Mouse (Mus musculus) olfactory bulb, adult 2 months (tissue): ENCODE results near the gene Tmem211. TPM values are rescaled to one million over a fixed set of nuclear protein-coding genes. Genes with fewer than 3 reads are reported as not detected.

Experiments used
- H3K27ac ChIP-seq: fragments of 200-500 bp; 2 replicates; pipeline ENCODE4 v1.5.1; 2012; ENCODE audit warnings: low read depth, low read length; ENCODE audit not compliant: insufficient read depth
- H3K4me1 ChIP-seq: fragments of 200-500 bp; 2 replicates; pipeline ENCODE4 v1.6.1; 2012; ENCODE audit warnings: low read length; ENCODE audit not compliant: control insufficient read depth, insufficient read depth
- H3K4me3 ChIP-seq: fragments of 200-500 bp; 2 replicates; pipeline ENCODE4 v1.5.1; 2012; ENCODE audit warnings: mild to moderate bottlenecking, low read depth, low read length, moderate library complexity; ENCODE audit not compliant: insufficient read depth
- CTCF ChIP-seq: fragments of 200-500 bp; IDR thresholded peaks from 2 replicates; pipeline ENCODE4 v1.5.1; 2012; ENCODE audit warnings: low read depth, mild to moderate bottlenecking, low read length, moderate library complexity; ENCODE audit not compliant: insufficient read depth
- POLR2A ChIP-seq: fragments of 200-500 bp; IDR thresholded peaks from 2 replicates; pipeline ENCODE4 v1.6.1; 2012; ENCODE audit warnings: mild to moderate bottlenecking, low read depth, low read length, moderate library complexity; ENCODE audit not compliant: insufficient read depth
- WGBS: fragments of 180-500 bp; shearing (Covaris S2); methylation state at CpG from one replicate; pipeline ENCODE4 v1.1.7; 2018; 5-methylcytosine and 5-hydroxymethylcytosine counted together
- polyA plus RNA-seq: library from polyadenylated mRNA; stranded (reverse); fragments of >200 nt; gene quantifications from 2 replicates; pipeline ENCODE4 v1.2.4, GENCODE M21; 2012; ENCODE audit warnings: low replicate concordance; ENCODE audit not compliant: missing spikeins, insufficient read depth, insufficient read length

Gene Tmem211
- polyA plus RNA-seq, 1 experiment = not detected

- no peak overlapping the region for H3K27ac ChIP-seq
- 65% methylated on average over 6 of the region's 6 CpGs for WGBS
- peaks cover 21% of the 10 kb centered on the region for H3K4me1 ChIP-seq
- TF ChIP-seq POLR2A (no peak), CTCF (no peak)
- no peak overlapping the region for H3K4me3 ChIP-seq
Observed at GRCm38 (mm10) chr5:113195907-113196306, 30.8 kb upstream of the Tmem211 start.

GRCm38 (mm10) chr5:113196916-113197794 lies 29.6 kb upstream of the Tmem211 start:
- TF ChIP-seq POLR2A (no peak), CTCF (no peak)
- 60% methylated on average over 9 of the region's 9 CpGs for WGBS
- H3K4me1 ChIP-seq = peaks cover 12% of the 10 kb centered on the region
- H3K27ac ChIP-seq = no peak overlapping the region
- no peak overlapping the region for H3K4me3 ChIP-seq

GRCm38 (mm10) chr5:113199126-113199771 lies 27.5 kb upstream of the Tmem211 start:
- Histone ChIP-seq H3K27ac (no peak overlapping the region), H3K4me1 (peaks cover 12% of the 10 kb centered on the region), H3K4me3 (no peak overlapping the region)
- 55% methylated on average over 8 of the region's 8 CpGs for WGBS
- TF ChIP-seq CTCF (no peak), POLR2A (no peak)

- Histone ChIP-seq H3K27ac (no peak overlapping the region), H3K4me1 (peaks cover 14% of the 10 kb centered on the region), H3K4me3 (no peak overlapping the region)
- TF ChIP-seq CTCF (no peak), POLR2A (no peak)
- 89% methylated on average over 10 of the region's 10 CpGs for WGBS
Observed at GRCm38 (mm10) chr5:113199772-113200134, 27.0 kb upstream of the Tmem211 start.

GRCm38 (mm10) chr5:113204193-113204592 lies 22.5 kb upstream of the Tmem211 start:
- Histone ChIP-seq H3K27ac (no peak overlapping the region), H3K4me1 (peaks cover 17% of the 10 kb centered on the region), H3K4me3 (no peak overlapping the region)
- WGBS = 58% methylated on average over 9 of the region's 9 CpGs
- no peak for TF ChIP-seq POLR2A
- TF ChIP-seq CTCF = no peak

- 65% methylated on average over 9 of the region's 9 CpGs for WGBS
Observed at GRCm38 (mm10) chr5:113206670-113207352, 19.9 kb upstream of the Tmem211 start.

GRCm38 (mm10) chr5:113208048-113208447 lies 18.7 kb upstream of the Tmem211 start:
- TF ChIP-seq POLR2A (no peak), CTCF (no peak)
- 52% methylated on average over 4 of the region's 4 CpGs for WGBS
- H3K27ac ChIP-seq = no peak overlapping the region
- H3K4me1 ChIP-seq = peaks cover 28% of the 10 kb centered on the region
- H3K4me3 ChIP-seq = no peak overlapping the region

More at GRCm38 (mm10) chr5:113206670-113207352, 19.9 kb upstream of the Tmem211 start:
- no peak overlapping the region for H3K4me3 ChIP-seq
- no peak overlapping the region for H3K27ac ChIP-seq
- H3K4me1 ChIP-seq = peaks cover 28% of the 10 kb centered on the region
- no peak for TF ChIP-seq CTCF
- no peak for TF ChIP-seq POLR2A

GRCm38 (mm10) chr5:113208622-113209400 lies 17.9 kb upstream of the Tmem211 start:
- Histone ChIP-seq H3K4me3 (no peak overlapping the region), H3K27ac (no peak overlapping the region), H3K4me1 (peaks cover 28% of the 10 kb centered on the region)
- WGBS = 42% methylated on average over 11 of the region's 11 CpGs
- TF ChIP-seq POLR2A (no peak), CTCF (no peak)

- WGBS = 57% methylated on average over 11 of the region's 11 CpGs
- peaks cover 25% of the 10 kb centered on the region for H3K4me1 ChIP-seq
- H3K27ac ChIP-seq = no peak overlapping the region
- TF ChIP-seq CTCF = no peak
- no peak for TF ChIP-seq POLR2A
- H3K4me3 ChIP-seq = no peak overlapping the region
Observed at GRCm38 (mm10) chr5:113209401-113209750, 17.3 kb upstream of the Tmem211 start.
